Mouse (Mus musculus): ENCODE measurements at regions not wholly inside any gene's neighbourhood (a gene's known extent, or its start where the extent isn't known, plus 50 kb on each side); places are given as distances from the start of the nearest gene placed in this dataset.

DNA sequence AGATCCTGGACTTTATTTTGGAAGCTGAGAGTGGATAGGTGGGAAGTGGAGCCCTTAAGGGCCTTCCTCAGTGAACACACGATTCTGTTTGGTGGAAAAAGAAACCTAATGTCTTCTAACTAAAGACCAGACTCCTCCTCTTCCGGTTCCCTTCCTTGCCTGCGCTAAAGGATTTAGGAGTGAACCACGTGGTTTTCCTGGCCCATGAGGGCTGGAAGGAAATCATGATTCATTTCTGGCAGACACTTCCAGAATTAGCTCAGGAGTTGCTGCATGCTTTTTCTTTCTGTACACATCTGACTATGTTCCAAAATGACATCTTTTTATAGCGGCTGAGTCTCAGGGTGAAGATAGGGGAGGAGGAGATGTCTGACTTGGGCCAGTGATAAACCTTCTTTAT, 109.8 kb downstream of the Drd1 start:
- DNase-seq (ENCODE audit: low spot score) (no peak), ATAC-seq (ENCODE audit: insufficient read depth, low read depth) (no peak)
- 43% methylated on average over 5 of the region's 5 CpGs for WGBS
- no peak overlapping the region for H3K4me3 ChIP-seq (ENCODE audit: low read depth, low read length)
- H3K9me3 ChIP-seq (replicated peaks; ENCODE audit: control insufficient read depth, low read length): no peaks in the 10 kb centered on the region
- no peak overlapping the region for H3K27ac ChIP-seq (ENCODE audit: low read depth)
- TF ChIP-seq EP300 (IDR thresholded peaks at IDR 0.05; ENCODE audit: low read depth) (no peak), CTCF (IDR thresholded peaks at IDR 0.05; ENCODE audit: low read depth) (no peak)
- H3K36me3 ChIP-seq (replicated peaks; ENCODE audit: control insufficient read depth, insufficient read depth, low read length): no peaks in the 10 kb centered on the region
- no peaks in the 10 kb centered on the region for H3K27me3 ChIP-seq (ENCODE audit: control insufficient read depth, insufficient read depth, low read length)
- no peak overlapping the region for H3K9ac ChIP-seq (replicated peaks; ENCODE audit: low read depth, low read length)
- H3K4me2 ChIP-seq (ENCODE audit: low read depth, low read length): no peak overlapping the region
- no peaks in the 10 kb centered on the region for H3K4me1 ChIP-seq (ENCODE audit: control insufficient read depth, insufficient read depth)

GRCm38 (mm10) chr13:53941005-53941747, 114.3 kb downstream of the Drd1 start:
- ATAC-seq (ENCODE audit: insufficient read depth, low read depth) (no peak), DNase-seq (ENCODE audit: low spot score) (no peak)
- Histone ChIP-seq H3K4me1 (ENCODE audit: control insufficient read depth, insufficient read depth) (no peaks in the 10 kb centered on the region), H3K4me2 (ENCODE audit: low read depth, low read length) (no peak overlapping the region), H3K4me3 (ENCODE audit: low read depth, low read length) (no peak overlapping the region), H3K36me3 (replicated peaks; ENCODE audit: control insufficient read depth, insufficient read depth, low read length) (no peaks in the 10 kb centered on the region), H3K9me3 (replicated peaks; ENCODE audit: control insufficient read depth, low read length) (no peaks in the 10 kb centered on the region), H3K27me3 (ENCODE audit: control insufficient read depth, insufficient read depth, low read length) (no peaks in the 10 kb centered on the region), H3K9ac (replicated peaks; ENCODE audit: low read depth, low read length) (no peak overlapping the region), H3K27ac (ENCODE audit: low read depth) (no peak overlapping the region)
- WGBS: 87% methylated on average over 13 of the region's 13 CpGs
- no peak for TF ChIP-seq CTCF (IDR thresholded peaks at IDR 0.05; ENCODE audit: low read depth)
- TF ChIP-seq EP300 (IDR thresholded peaks at IDR 0.05; ENCODE audit: low read depth): no peak

GRCm38 (mm10) chr13:53935174-53935699, 120.3 kb downstream of the Drd1 start:
- H3K36me3 ChIP-seq (replicated peaks; ENCODE audit: control insufficient read depth, insufficient read depth, low read length): no peaks in the 10 kb centered on the region
- ATAC-seq (ENCODE audit: insufficient read depth, low read depth) (no peak), DNase-seq (ENCODE audit: low spot score) (no peak)
- no peak overlapping the region for H3K4me2 ChIP-seq (ENCODE audit: low read depth, low read length)
- no peak for TF ChIP-seq CTCF (IDR thresholded peaks at IDR 0.05; ENCODE audit: low read depth)
- no peak for TF ChIP-seq EP300 (IDR thresholded peaks at IDR 0.05; ENCODE audit: low read depth)
- no peaks in the 10 kb centered on the region for H3K27me3 ChIP-seq (ENCODE audit: control insufficient read depth, insufficient read depth, low read length)
- 85% methylated on average over 14 of the region's 14 CpGs for WGBS
- H3K9me3 ChIP-seq (replicated peaks; ENCODE audit: control insufficient read depth, low read length): no peaks in the 10 kb centered on the region
- no peaks in the 10 kb centered on the region for H3K4me1 ChIP-seq (ENCODE audit: control insufficient read depth, insufficient read depth)
- H3K4me3 ChIP-seq (ENCODE audit: low read depth, low read length): no peak overlapping the region
- H3K27ac ChIP-seq (ENCODE audit: low read depth): no peak overlapping the region
- H3K9ac ChIP-seq (replicated peaks; ENCODE audit: low read depth, low read length): no peak overlapping the region

- no peaks in the 10 kb centered on the region for H3K27me3 ChIP-seq (ENCODE audit: control insufficient read depth, insufficient read depth, low read length)
- no peak for ATAC-seq (ENCODE audit: insufficient read depth, low read depth)
- no peaks in the 10 kb centered on the region for H3K36me3 ChIP-seq (replicated peaks; ENCODE audit: control insufficient read depth, insufficient read depth, low read length)
- no peak for DNase-seq (ENCODE audit: low spot score)
- no peak overlapping the region for H3K27ac ChIP-seq (ENCODE audit: low read depth)
- H3K4me2 ChIP-seq (ENCODE audit: low read depth, low read length): no peak overlapping the region
- no peak for TF ChIP-seq CTCF (IDR thresholded peaks at IDR 0.05; ENCODE audit: low read depth)
- TF ChIP-seq EP300 (IDR thresholded peaks at IDR 0.05; ENCODE audit: low read depth): no peak
- H3K4me3 ChIP-seq (ENCODE audit: low read depth, low read length): no peak overlapping the region
- H3K4me1 ChIP-seq (ENCODE audit: control insufficient read depth, insufficient read depth): no peaks in the 10 kb centered on the region
- H3K9ac ChIP-seq (replicated peaks; ENCODE audit: low read depth, low read length): no peak overlapping the region
- WGBS: 79% methylated on average over 6 of the region's 6 CpGs
- H3K9me3 ChIP-seq (replicated peaks; ENCODE audit: control insufficient read depth, low read length): no peaks in the 10 kb centered on the region
These were observed 121.0 kb downstream of the Drd1 start for GRCm38 (mm10) chr13:53934457-53934856.

DNA sequence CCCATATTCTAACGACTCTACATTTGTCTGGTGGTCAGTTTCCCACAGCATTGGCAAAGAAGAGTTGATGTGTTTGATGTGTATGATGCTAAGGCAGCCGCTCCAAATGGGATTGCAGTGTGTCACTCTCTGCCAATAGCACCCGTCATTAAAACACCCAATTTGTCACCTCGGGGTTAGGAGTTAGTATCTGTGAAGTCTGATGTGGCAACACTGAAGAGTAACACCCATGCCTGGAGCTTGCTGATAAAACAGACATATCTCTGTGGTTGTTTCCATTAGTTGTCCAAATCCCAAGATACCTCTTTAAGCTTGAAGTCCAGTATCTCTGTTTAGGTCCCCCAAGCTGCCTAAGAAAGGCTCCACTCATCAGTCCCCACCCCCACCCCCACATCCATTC, 129.4 kb downstream of the Drd1 start:
- peaks cover 8% of the 10 kb centered on the region for H3K4me1 ChIP-seq (ENCODE audit: control insufficient read depth, insufficient read depth)
- no peak overlapping the region for H3K4me3 ChIP-seq (ENCODE audit: low read depth, low read length)
- WGBS: 65% methylated on average over 4 of the region's 4 CpGs
- no peak for ATAC-seq (ENCODE audit: insufficient read depth, low read depth)
- no peaks in the 10 kb centered on the region for H3K9me3 ChIP-seq (replicated peaks; ENCODE audit: control insufficient read depth, low read length)
- H3K9ac ChIP-seq (replicated peaks; ENCODE audit: low read depth, low read length): no peak overlapping the region
- TF ChIP-seq EP300 (IDR thresholded peaks at IDR 0.05; ENCODE audit: low read depth) (no peak), CTCF (IDR thresholded peaks at IDR 0.05; ENCODE audit: low read depth) (no peak)
- no peaks in the 10 kb centered on the region for H3K36me3 ChIP-seq (replicated peaks; ENCODE audit: control insufficient read depth, insufficient read depth, low read length)
- no peak overlapping the region for H3K4me2 ChIP-seq (ENCODE audit: low read depth, low read length)
- H3K27me3 ChIP-seq (ENCODE audit: control insufficient read depth, insufficient read depth, low read length): no peaks in the 10 kb centered on the region
- no peak overlapping the region for H3K27ac ChIP-seq (ENCODE audit: low read depth)
- DNase-seq (ENCODE audit: low spot score): no peak

DNA sequence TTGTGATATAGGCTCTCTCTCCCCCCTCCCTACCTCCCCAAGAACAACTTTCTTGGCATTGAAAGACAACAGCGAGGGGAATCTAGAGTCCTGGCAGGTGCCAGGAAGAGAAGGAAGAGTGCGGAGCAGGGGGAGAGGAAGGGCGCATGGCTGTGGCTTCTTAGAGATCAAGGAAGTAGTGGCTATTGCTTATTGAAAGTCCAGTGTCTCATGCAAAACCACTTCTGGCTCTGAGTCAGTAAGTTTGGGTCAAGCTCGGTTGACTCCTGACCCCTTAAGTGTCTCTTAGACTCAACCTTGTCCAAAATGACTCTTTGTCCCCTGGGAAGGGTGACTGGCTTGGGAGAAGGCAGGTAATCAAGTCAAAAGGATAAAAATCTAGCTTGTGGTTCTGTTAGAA, 131.1 kb downstream of the Drd1 start:
- no peak for ATAC-seq (ENCODE audit: insufficient read depth, low read depth)
- no peaks in the 10 kb centered on the region for H3K27me3 ChIP-seq (ENCODE audit: control insufficient read depth, insufficient read depth, low read length)

More for the DNA sequence above, 131.1 kb downstream of the Drd1 start:
- Histone ChIP-seq H3K9ac (replicated peaks; ENCODE audit: low read depth, low read length) (no peak overlapping the region), H3K4me3 (ENCODE audit: low read depth, low read length) (no peak overlapping the region), H3K4me1 (ENCODE audit: control insufficient read depth, insufficient read depth) (peaks cover 23% of the 10 kb centered on the region), H3K36me3 (replicated peaks; ENCODE audit: control insufficient read depth, insufficient read depth, low read length) (no peaks in the 10 kb centered on the region), H3K4me2 (ENCODE audit: low read depth, low read length) (no peak overlapping the region), H3K9me3 (replicated peaks; ENCODE audit: control insufficient read depth, low read length) (no peaks in the 10 kb centered on the region), H3K27ac (ENCODE audit: low read depth) (no peak overlapping the region)
- 75% methylated on average over 4 of the region's 4 CpGs for WGBS
- no peak for DNase-seq (ENCODE audit: low spot score)
- TF ChIP-seq EP300 (IDR thresholded peaks at IDR 0.05; ENCODE audit: low read depth): no peak
- TF ChIP-seq CTCF (IDR thresholded peaks at IDR 0.05; ENCODE audit: low read depth): no peak
